Mouse (Mus musculus) retina, embryonic 14.5 days (tissue): ENCODE results near the gene Sdc4.

Source experiments
- DNase-seq: peaks from one replicate; pipeline ENCODE4 v3.0.0-alpha.2; 2015; ENCODE audit warnings: low spot score

Gene Sdc4

DNA sequence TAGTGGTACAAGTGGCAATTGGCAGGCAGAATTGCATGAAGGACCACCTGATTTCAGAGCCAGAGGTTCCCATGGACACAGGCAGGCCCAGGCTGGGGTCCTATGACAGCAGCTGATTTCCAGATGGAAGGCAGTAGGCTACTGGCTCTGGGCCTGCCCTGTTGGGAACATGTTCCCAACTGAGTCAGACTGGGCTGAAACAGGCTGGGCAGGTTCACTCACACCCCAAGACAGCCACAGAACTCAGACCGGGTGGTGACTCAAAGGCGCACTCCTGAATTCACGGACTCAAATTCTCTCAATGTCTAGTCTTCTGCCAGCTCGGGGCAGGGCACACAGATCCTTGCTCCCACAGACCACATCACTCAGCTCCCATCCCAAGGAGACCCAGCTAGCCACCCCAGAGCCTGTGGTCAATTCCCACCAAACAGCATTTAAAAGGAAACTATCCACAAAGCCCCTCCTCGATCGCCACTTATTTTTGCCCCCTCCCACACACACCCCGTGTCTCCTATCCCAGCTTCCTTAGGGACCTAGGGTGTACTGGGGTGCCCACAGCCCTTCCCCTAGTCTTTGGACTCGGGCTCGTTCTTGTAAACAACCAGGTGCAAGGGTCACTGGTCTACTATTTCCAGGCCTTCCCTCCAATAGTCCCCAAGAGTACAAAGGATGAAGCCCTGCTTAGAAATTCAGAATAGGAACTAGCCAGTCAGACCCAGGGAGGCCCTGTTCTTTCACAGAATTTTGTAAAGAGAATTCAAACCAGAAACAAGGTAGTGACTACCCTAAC lies 11.8 kb downstream of the Sdc4 start:
- DNase-seq, result no peak

DNA sequence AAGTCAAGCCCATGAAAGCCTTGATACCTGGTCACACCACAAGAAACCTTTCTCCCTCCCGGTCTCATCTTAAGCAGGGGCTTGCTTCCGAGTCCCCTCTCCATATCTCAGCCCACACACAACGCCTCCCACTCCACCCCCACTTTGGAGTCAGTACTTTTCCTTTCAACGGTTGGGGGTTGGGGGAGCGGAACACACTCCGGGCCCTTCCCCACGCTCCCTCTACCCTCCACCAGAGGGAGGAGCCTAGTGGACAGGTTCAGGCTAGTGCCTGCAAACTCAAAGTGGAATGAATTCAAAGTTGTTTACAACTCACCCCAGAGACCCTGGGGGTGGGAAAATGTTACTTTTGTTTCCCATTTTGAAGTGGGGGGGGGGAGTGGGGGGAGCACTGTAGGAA lies 13.0 kb downstream of the Sdc4 start:
- no peak for DNase-seq

DNA sequence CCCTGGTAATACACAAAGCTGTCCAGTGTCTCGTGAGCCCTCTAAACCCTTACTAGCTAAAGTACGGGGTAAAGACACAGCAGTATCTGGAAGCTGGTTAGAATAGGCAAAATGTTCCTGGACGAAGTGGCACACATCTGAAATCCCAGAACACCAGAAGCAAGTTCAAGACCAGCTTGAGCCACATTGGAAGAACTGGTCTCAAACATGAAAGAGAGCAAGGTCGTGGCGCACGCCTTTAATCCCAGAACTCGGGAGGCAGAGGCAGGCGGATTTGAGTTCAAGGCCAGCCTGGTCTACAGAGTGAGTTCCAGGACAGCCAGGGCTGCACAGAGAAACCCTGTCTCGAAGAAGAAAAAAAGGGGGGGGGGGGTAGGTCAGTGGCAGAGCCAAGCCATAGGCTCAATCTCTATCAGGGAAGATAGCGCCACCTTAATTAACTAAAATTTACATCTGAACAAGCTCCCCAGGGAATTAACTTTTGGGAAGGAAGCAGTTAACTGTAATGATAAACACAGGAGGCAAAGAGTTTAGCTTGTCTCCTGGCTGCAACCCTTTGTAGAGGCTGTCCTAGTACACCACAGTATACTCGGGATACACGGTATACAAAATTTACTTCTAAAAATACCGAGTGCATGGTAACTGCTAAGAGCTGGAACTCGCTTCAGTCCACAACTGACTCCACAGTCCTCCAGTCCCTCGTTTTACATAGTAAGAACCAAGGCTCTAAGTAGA lies 13.6 kb downstream of the Sdc4 start:
- DNase-seq, result no peak

DNA sequence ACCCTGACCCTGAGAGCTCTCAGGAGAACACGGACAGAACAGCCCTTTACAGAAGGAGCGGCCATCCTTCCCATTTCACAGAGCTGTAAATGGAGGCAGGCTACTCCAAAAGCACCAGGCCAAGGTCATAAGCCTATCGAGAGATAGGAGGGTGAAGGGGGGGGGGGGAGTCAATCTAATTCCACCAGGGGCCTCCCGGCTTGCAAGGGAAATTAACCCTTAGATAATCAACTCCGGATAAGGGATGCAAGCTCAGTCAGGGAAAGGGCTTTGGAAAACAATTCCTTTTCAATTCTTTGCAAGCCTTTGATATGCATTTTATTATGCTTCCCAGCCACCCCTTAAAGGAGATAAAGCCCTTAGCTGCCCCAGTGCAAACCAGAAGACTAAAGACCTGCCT lies 15.2 kb downstream of the Sdc4 start:
- no peak for DNase-seq

DNA sequence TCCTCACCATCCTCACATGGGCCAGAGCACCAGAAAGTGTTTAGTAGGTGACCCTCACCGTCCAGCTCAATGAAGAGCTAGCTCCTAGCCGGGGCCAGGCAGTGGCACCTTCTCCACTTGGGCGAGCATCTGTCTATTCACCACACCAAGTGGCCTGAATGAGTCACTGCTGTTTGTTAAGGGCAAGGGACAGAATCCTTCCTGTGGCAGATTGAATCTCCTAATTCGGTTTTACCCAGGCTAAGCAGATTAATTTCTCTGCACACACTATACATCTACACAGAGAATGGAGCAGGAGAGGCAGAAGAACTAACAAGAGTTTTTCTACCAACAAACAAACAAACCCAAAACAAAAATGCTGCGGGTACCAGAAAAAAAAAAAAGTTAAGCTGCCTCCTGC lies 16.7 kb downstream of the Sdc4 start:
- no peak for DNase-seq

DNA sequence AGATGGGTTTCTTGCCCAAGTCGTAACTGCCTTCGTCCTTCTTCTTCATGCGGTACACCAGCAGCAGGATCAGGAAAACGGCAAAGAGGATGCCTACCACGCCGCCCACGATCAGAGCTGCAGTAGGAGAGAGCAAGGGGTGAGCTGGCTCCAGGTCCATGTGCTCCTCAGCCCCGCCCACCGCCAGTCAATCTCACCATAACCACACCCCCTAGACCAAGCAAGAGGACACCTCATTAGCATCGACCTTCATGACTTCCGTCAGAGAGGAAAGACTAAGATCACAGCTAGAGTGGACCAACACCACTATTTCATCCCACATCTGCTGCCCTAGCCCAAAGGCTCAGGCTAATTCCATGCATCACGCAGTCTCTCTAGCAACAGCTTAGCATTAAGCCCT lies 17.6 kb downstream of the Sdc4 start:
- DNase-seq, result no peak

DNA sequence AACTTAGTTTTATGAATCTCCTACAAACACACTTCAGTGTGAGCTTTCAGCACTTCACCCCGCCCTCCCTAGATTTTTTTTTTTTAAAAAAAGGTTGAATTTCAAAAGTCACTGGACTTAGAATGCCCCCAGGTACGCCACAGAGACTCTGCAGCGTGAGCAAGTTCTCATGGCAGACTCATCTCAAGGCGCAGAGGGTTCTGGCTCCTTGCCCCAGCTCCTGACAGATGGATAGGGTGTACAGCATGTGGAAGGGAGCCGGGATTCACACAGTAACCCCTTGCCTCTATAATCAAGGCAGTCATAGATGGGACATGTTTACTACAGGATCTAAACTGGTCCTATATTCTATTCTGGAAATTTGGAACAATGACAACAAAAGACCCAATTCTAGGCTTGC lies 18.3 kb downstream of the Sdc4 start:
- no peak for DNase-seq

DNA sequence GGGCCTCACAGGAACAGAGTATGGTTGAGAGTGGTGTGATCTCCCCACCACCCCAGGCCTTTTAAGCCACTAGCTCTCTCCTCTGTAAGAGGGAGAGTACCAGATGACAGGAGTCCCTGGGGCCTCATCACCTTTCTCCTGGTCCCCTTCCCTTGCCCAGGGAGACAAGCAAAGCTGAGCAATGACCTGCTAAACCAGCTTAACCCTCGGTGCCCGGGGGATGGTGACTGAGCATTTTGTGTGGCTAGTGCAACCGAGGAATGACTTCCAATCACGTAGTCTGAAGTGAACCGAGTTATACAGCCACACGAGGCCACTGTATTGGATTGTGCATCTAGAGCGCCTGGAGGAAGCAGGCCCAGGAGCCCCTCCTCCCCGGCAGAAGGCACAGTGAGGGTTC lies 19.3 kb downstream of the Sdc4 start:
- no peak for DNase-seq

DNA sequence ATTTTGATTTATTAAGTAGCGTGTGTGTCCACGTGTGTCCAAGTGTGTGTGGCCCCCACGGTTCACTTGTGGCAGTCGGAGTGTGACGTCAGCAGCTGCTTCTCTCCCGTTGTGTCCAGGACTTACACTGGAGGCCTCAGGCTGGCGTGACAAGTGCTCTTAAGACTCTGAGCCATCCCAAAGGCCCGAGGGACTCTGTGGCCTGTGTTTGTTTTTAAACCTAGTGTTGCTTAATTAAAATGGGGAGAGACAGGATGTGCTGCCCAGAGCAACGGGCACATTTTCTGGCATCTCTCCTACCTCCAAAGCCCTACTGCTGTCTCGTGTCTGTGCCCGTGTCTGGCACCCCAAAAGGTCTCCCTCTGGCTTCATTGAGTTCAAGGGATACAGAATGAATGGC lies 20.2 kb downstream of the Sdc4 start:
- DNase-seq, result no peak

DNA sequence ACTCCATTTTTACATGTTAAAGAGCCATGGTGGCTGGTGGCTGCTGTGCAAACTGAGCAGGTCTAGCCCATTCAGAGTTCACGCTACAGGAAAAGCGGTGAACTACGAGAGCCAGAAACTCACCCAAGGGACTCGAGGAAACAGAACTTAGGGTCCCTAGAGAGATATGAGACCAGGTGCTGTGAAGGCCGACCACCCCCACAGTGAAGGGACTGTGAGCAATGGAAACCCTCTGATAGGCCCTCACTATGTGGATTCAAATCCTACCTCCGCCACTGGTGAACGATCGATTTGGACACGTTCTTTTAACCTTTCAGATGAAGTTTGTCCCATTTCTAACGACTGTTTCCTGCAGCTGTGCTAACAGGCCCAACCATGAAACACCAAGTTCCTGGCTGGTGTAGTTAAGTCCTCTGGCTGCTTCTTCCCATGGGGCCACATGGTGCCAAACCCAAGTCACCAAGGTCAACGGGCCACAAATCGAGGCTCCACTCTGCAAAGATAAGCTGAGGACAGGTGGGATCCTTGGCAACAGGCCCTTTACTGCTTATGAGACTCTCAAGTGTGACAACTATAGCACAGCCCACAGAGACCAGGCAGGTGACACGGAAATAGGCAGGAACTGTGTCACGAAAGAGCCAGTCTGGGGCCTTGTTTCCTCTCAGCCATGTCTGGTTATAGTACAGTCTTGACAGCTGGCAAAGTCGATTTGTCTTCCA lies 20.9 kb downstream of the Sdc4 start:
- DNase-seq, result no peak

DNA sequence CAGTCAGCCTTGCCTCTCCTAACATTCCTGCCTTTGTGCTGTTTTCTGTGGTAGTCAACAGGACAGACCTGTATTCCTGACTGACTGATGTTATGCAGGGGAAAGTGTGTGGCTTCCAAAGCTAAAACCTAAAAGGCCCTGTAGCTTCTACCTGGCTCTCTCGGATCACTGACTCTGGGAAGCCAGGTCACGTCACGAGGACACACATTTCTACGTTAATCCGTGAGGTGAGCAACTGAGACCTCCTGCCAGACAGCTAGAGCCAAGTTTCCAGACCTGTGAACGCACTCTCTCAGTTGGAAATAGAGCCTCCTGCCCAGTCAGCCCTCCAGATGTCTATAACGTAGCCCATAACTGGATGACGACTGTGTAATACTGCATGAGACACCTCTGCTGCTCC lies 21.7 kb downstream of the Sdc4 start:
- no peak for DNase-seq

DNA sequence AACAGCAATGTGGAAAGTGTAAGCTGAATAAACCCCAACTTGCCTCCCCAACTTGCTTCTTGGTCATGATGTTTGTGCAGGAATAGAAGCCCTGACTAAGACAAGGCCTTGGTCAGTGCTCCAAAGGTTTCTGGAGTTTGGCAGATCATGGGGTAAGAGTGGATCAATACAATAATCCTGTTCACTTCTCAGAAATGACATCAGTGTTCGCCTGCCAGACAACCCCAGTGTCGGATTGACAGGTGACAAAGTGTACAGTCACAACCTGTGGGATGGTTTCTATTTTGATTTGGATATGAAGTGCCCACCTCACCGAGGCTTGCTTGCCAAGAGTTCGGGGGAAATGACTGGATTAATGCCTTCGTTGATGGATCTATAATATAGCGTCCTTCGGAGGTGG lies 22.4 kb downstream of the Sdc4 start:
- no peak for DNase-seq

DNA sequence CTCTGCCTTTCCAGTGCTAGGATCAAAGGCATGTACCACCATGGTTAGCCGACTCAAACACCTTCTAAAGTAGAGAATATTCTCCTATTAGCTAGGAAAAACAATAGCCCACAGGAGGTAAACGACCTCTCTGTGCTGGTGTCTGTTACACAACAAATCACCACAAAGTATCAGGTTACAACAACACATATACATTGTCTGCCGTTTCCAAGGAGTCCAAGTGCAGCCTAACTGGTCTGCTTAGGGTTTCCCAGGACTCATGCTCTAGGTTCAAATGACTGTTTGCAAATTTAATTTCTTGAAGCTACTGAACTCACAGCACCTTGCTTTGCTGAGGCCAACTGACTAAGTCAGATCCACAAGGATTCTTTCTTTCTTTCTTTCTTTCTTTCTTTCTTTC lies 24.2 kb downstream of the Sdc4 start:
- DNase-seq, result no peak

DNA sequence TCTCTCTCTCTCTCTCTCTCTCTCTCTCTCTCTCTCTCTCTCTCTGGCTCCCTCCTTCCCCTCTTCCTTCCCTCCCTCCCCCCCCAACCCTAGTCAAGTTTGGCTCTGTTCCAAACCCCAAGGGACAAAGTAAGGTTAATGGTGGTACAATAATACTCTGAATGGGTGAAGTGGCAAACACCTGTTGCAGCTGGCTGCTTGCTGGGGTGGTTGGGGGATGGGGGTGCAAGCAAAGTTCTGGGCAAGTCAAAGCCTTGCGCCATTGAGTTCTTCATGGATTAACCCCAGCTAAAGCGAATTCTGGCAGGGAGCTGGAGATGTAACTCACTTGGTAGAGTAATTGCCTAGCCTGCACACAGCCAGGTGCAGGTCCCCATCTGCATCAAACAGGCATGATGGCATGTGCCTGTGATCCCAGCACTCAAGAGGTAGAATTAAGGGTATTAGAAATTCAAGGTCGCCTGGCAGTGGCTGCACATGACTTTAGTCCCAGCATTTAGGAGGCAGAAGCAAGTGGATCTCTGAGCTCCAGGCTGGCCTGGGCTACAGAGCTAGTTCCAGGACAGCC lies 25.3 kb downstream of the Sdc4 start:
- no peak for DNase-seq

DNA sequence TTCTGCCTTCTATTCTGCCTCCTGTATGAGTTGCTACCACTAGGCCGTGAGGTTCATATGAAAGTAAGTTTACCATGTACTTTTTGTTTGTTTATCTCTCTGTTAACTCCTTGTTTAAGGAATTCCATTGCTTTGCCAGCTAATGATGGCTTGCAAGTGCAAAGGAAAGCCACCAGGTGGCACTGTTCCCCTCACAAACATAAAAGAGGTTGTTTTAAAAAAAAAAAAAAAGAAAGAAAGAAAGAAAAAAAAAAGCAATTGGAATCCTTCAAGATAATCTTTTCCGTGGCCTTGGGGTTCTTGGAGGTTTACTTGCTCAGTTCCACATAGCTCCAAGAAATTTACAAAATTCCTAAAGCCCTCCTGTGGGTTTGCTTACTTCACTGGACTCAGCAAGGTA lies 26.5 kb downstream of the Sdc4 start:
- DNase-seq, result peak; percentile 72

DNA sequence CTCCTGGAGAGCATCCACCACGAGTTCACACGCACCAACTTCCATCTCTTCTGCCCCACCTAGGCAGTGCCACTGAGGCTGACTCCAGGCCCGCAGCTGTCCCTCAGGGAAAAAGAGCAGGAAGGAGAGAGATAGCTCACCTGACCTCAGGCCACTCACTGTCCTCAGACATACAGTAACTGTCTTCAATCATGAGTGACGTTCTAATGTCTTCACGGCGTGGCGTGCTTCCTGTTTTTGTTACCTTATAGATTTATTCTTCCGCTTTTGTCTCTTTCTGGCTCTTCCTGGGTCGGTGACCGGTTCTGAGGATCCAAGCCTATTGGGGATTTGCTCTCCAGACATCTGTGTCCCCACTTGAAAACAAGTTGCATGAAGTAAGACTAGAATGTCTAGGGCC lies 29.1 kb downstream of the Sdc4 start:
- no peak for DNase-seq

DNA sequence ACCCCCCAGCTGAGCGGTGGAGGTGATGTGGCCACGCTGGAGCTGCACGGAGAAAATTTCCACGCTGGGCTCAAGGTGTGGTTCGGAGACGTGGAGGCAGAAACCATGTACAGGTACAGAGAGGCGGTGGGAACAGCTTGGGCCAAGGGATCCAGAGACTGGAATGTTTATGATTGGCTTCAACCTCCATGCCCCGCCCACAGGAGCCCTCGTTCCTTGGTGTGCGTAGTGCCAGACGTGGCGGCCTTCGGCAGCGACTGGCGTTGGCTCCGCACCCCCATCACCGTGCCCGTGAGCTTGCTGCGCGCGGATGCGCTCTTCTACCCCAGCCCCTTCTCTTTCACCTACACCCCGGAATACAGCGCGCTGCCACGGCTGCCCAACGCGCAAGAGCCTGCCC lies 29.5 kb downstream of the Sdc4 start:
- DNase-seq, result no peak

DNA sequence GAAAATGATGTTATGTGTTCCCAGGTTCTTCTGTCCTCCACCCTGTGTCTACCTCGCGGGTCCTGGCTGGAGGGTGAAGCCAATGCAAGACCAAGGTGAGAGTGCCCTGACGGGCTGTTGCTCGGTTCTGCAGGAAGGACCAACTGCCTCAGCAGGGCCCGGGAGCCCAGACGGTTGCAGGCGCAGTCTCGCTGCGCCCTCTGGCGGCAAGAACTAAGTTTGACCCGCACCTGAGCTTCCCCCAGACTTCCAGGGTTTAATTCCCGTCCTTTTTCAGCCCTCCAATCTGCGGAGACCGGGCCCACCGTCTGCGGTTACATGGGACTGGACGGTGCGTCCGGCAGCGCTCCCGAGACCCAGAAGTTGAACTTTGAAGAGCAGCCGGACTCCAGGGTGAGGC lies 36.0 kb downstream of the Sdc4 start:
- peak; percentile 88 for DNase-seq

DNA sequence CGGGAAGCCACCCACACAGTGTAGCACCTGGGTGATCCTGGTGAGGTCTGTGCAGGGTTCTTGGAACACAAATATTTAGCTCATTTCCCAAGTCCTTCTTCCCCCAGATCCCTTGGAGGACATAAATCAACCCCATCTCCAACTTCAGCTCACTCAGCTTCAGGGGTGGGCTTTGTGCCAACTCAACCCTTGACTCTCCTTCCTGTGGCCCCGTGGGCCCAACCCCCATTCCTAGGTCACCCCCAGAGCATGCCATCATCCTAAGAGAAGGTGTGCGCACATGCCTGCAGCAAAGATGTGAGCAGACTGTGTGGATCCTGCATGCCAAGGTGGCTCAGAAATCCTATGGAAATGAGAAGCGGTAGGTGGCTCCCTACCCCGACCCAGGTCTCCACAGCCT lies 38.2 kb downstream of the Sdc4 start:
- no peak for DNase-seq

DNA sequence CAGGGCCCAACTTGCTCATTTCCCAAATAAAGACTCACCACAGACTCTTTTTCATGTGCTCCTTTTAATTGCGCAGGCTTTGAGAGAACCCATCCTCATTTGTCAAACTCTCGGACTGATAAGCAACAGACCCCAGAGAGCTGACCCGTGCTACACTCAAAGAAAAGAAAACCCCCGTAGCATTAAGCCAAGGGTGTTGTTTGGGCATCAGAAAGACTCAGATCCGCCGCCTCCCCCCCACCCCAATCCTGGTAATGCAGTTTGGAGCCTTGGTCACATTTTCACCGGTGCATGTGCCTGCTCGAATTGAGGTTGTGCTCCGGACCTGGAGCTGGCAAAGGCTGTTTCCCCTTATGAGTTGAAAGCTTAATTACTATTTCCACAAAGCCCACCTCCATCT lies 38.6 kb downstream of the Sdc4 start, which contains the start of gene Matn4:
Gene Matn4 (minus strand): TSS at position 101 of the 400 bp plus-strand sequence.
- no peak for DNase-seq

DNA sequence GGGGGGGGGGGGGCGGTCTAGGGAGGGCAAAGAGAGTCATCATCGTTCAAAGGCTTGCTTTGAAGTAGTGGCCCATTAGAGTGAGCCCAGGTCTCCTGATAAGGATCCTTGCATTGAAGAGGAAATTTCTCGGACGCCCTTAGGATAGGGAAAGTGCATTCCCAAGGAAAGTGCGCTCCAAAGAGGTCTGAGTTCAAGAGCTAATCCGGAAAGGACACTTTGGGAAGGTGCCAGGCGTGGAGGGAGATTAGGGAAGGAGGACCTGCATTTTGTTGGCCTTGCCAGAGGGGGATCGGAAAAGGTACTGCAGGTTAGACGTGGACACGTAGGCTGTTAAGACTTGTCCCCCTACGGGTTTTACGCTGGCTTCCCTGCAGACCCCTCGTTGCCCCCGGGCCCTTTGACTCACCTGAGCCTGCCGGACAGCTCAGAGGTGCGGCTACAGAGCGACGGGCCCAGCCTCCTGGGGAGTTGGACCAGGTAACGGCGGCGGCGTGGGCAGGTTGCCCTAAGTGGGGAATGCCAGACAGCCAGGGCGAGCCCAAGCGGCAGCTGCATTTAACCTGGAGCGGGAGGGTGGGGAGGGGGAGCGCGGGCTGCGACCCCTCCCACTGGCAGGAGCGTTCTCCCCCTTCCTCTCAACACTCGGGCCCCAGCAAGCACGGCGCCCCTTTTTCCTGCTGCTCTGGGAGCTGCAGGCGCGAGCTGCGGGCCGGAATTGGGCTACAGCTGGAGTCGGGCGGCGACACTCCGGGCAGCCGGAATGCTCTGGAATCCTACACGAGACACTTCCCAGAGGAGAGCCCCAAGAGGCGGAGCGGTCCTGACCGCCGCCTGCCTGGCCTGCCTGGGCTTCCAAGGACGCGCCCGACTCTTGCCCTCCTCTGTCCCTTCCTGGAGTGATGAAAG lies 39.4 kb downstream of the Sdc4 start:
- DNase-seq, result no peak
